Mouse (Mus musculus): ENCODE measurements around the gene Pde6g. TPM values are rescaled to one million over a fixed set of nuclear protein-coding genes. Genes with fewer than 3 reads are reported as not detected.

The Pde6g gene
- 1 to 10 TPM in 2 of 4 experiments, under 1 TPM in 2; 0.70 to 1.0 (median 0.94) TPM for total RNA-seq (2022)

DNA sequence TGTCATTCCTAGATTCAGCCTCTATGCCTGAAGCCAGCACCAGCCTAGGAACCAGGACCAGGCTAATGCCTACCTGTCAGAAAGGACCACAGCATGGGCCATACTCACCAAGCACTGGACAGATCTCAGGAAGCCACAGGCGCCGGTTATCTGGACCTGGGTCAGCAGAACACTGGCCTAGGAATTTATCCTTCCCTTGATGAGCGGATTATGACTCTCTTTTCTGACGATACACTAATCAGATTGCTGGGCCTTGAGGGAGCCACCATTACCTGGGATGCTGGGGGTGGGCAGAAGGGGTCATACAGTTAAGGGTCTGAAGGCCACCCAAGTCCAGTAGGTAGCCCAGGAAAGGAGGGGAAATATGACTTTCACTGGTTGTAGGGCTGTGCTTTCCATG, at the start of gene Pde6g:
Pde6g (minus strand) TSS at position 195 of the 400 bp plus-strand sequence.
- no peak for DNase-seq (ENCODE audit: low spot score in 2 of 2)

DNA sequence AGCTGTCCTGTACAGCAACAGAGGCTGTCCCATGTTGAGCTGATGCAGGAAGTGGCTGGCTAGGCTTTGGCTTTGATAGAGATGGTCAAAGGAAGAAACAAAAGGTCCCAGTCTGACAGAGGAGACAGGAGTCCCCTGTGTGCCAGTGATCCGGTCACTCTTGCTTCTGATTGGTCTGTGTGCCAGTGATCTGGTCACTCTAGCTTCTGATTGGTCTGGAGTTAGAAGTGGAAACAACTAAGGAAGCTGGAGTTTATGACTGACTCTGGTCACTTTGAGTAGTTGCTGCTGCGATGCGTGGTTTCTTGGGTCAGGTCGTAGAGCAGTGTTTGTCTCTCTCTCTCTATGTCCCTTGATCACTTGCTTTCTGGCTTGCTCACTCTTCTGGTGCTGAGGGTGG, 48.4 kb upstream of the Pde6g start:
- no peak for DNase-seq (ENCODE audit: low spot score in 2 of 2)

DNA sequence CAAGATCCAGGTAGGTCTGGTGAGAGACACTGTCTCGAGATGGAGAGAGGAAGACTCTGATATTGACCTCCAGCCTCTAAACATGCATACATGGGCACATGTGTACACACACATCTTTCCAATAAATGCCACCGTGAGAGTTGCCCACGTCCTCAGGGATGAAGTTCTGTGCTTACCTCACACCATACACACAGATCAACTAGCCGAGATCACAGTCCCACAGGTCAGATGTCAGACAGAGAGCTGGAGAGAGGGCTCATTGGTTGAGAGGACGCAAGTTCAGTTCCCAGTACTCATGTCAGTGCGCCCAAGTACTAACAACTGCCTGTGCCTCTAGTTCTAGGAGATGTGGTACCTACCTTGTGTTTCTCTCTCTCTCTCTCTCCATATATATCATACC, 47.7 kb upstream of the Pde6g start:
- DNase-seq (ENCODE audit: low spot score in 2 of 2) = no peak

DNA sequence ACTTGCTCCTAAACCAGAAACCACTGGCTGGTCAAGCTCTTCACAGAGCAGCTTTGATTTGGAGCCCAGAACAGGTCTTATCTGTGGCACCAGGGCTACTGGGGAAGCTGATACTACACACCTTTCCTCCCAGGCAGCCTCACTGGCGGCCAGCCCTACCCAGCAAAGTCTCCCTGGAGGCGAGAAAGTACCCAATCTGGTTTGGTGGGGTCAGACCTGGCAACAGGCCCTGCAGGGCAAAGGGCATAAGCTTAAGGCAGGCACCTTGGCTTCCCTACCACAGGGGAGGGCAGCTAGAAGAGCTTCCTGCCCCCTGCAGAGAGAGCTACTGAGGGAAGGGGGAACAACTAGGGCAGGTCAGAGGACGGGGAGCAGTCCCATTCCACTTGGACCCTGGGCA, 47.1 kb upstream of the Pde6g start:
- no peak for DNase-seq (ENCODE audit: low spot score in 2 of 2)

DNA sequence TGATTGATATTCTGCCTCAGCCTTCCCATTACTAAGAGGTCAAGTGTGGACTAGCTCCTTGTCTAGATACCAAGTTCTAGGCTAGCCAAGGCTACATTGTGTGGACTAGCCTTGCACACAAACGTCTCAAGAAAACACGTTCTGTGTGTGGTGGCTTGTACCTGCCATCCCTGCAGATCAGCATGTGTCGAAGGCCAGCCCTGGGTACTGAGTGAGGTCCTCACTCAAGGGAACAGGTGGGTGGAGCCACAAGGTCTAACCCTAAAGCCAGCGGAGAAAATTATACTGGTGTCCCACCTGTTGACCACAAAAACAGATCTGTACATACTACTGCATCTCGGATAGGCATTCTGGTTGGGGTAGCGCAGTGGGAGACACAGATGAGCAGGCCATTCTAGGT, 46.6 kb upstream of the Pde6g start:
- DNase-seq (ENCODE audit: low spot score in 2 of 2) = no peak

DNA sequence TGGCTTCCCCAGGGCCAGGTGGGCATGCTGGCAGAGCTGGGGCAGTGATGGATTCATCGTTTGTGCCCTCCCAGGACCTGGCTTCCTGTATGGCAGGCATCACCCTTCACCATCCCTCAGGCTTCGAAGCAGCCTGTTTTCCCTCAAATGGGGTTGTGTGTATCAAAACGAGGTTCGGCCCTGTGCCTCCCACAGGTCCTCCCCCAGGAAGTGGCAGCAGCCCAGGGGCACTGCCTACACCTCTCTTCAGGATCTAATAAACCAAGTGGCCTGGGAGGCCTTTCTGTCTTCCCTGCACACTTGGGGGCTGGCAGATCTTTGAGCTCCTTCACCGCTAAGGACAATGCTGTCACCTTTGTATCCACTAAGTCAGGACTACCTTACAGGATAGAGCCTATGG, 45.6 kb upstream of the Pde6g start:
- DNase-seq (ENCODE audit: low spot score in 2 of 2) = no peak

DNA sequence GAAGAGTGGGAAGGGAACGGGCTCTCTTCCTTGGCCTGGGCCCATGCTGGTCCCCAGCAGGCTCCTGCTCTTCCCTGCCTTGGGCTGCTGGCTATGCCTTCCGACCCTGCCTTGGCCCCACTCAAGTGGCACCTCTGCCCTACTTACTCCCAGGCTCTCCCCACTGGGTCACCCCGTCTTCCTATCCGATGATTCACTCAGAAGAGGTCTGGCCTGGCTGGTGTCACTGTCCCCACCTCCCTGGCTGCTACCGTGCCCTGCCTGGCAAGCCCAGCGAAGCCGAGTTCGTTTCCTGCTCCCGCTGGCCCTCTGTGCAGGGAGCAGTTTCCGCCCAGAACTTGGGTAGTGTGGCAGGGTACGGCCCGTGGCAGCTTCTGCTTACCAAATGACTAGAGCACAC, 44.9 kb upstream of the Pde6g start:
- DNase-seq (ENCODE audit: low spot score in 2 of 2) = no peak

DNA sequence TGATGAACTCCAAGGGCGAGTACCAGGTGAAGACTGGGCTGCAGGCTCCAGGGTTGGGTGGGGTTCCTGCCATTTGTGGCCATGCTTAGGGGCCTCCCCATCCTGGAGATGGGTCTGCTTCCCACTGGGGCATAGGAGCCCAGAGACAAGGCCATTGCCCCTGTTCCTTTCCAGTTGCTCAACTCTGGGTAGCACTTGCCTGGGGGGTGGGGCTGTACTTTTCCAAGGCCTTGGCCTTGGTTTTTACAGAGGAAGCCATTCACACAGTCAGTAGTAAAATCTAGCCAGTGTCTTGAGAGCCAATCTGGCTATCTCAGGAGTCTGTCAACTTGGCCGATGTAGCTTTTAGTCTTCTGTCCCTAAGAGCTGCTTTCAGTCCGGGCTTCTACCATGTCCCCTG, 44.1 kb upstream of the Pde6g start:
- DNase-seq (ENCODE audit: low spot score in 2 of 2) = no peak

DNA sequence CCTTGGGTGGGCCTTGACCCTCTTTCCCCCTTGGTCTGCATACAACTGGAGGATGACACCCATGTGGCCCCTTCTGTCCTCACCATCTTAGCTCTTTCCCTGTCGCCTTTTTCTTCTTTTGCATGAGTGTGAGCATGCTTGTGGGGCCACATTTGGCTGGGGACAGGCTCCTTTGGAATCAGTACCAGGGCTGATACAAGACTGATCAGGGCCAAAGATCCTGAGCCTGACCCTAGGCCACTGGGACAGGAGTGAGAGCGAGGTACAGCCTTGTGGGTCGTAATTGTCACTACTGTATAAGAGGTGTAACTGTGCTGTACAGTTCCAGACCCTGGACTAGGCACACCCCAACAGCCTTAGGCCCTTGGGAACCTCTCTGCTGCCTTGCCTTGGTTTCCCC, 40.6 kb upstream of the Pde6g start:
- no peak for DNase-seq (ENCODE audit: low spot score in 2 of 2)

DNA sequence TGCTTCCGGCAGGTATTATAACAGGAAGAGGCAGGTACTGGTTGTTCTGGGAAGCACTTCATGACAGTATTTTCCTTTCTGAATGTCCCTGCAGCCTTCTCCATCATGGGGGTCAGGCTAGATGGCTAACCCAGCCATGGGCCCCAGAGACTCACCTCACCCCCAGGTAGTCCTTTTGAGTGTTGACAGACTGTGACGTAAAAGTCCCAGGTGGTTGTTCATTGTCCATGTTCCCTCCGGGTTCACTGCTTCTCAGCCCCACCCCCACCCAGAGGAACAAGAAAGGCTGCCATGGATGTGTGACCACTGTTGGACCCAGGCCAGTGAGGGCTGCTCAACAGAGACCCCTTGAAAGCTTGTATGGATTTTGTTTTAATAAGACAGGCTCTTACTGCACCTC, 40.1 kb upstream of the Pde6g start:
- DNase-seq (ENCODE audit: low spot score in 2 of 2) = no peak

DNA sequence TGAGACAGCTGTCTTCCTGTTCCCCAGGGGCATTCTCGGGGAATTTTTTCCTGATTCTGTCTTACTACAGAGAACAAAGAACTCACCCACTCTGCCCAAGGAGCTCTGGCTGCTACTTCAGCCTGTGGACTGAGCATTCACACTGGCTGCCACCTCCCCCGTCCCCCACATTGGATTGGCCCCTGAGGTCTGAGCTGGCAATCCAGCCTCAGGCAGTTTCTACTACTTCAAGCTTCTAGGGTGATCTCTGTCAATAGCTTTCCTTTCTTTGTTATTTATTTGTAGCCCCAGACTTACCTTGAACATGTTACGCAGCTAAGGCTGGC, 39.5 kb upstream of the Pde6g start:
- no peak for DNase-seq (ENCODE audit: low spot score in 2 of 2)

DNA sequence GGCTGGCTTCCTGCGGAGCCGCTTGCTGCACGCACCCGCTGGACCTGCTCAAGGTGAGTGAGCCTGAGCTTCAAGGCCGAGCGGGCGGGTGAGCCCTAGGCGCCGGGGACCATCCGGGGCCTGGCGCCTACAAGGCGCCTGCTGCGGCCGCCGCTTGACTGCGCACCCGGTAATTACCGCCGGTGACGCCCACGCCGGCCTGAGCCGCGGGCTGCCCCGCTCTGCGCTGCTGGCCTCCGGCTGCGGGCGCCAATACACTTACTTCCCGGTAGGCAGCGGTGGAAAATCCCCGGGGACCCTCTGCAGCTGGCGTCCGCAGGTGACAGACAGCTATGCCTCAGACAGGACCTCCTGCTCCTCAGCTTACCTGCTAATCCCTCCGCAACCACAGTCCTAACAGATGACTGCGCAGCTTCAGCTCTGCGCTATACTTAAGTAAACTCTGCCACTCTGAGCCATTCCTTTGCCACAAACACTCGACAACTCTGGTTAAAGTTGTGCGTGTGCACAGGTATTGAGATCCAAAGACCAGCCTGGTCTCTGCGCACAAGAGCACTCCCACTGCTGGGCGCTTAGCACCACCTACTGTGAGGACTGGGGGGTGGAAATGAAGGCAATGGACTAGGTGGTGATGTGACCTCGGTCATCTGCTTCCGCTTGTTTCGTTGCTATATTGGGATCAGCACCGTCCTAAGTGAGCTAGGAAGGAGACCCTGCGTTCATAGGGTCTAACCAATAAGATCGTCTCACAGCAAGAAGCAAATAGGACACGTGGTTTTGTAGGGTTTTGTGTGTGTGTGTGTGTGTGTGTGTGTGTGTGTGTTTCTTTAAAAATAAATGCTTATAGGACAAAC, 39.0 kb upstream of the Pde6g start:
- DNase-seq (ENCODE audit: low spot score in 2 of 2) = no peak

DNA sequence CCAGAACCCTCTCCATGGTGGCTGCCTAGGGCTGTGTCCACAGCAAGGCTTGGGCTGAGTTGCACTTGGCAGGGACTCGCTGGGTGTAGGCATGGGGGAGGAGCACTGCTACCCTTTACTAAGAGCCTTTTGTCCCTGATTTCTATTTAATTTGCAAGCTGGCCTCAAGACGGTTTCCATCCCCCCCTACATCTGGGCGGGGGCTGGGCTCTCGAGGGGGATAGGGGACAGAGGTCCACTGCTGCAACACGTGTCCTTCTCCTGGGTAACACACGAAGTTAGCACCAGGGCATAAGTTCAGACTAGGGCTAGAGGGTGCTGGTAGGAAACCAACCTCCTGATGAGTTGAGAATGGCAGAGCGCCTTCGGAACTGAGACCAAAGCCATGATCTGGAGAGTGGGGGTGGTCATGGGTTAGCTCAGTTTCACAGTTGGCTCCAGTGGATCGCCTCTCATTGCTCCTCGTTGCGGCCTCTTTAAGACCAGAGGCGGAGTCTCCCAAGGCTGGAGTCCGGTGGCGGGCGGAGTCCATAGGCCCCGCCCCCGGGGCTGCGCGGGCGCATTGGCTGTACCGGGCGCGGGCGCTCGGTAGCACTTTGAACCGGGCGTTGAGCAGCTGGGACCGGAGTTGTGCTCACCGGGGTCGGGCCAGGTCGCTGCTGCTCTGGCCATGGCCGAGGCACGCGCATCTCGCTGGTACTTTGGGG, 38.2 kb upstream of the Pde6g start, which contains the start of gene Slc25a10:
Slc25a10 (plus strand) TSS at position 524 of the 707 bp plus-strand sequence.
- DNase-seq (ENCODE audit: low spot score in 2 of 2) = peak; percentile 84 to 87

DNA sequence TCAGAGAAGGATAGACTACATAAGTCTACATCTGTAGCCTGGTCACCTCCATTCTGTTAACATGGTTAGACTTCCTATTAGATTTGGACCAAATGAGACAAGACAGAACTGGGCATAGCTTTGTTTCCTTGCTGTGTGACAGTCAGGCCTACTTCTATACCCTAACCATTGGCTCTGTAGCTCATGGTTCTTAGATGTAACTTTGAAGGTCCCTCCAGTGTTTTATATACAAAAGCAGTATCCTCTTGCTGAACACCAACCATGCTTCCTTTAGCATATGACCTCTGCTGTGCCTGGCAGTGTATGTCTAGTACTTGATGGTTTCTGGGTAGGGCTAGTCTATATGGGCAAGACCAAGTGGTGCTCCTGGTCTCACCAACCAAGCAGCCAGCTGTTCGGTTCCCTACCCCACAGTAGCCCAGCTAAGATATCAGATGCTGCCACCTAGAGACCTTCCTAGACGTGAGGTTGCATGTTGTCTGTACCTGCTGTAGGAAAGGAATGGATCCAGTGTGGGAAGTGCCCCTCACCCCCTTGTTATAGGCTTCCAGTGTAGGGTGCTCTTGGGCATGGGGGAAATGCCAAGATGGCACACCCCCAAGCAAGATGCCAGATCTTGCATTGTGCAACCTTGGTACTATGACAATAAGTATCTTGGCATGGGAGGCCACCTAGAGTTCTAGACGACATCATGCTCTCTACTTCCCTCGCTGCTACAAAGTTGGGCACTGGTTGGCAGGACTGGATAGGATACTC, 37.2 kb upstream of the Pde6g start:
- no peak for DNase-seq (ENCODE audit: low spot score in 2 of 2)

DNA sequence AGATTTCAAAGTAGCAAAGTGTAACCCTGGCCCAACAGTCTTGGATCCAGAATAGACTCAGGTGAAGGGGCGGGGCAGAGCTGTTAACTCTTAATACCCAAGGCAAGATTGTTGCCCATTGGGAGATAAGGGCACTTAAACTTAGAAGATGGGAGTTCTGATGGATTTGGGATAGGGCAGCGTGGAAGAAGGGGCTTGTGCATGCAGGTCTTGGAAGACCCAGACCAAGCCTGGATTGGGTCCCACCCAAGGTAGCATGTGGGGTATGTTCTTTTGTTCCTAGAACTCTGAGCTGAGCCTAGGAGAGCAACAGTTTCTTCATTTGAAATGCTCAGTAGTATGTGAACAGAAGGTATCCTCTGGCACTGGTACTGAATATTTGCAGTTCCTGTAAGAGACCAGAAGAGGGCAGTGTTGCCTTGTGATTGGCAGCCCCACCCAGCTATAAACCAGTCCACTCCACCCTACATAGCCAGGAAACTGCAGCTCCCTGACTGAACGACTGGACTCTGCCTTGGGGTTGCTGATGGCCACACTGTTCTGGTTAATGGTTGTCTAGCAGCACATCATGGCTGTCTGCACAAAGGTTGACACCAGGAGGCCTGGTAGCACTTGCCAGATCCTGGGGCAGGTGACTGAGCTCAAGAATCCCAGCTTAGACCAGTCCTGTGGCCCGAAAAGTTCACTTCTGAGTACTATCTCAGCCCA, 35.9 kb upstream of the Pde6g start:
- DNase-seq (ENCODE audit: low spot score in 2 of 2) = peak; percentile 27 to 32

DNA sequence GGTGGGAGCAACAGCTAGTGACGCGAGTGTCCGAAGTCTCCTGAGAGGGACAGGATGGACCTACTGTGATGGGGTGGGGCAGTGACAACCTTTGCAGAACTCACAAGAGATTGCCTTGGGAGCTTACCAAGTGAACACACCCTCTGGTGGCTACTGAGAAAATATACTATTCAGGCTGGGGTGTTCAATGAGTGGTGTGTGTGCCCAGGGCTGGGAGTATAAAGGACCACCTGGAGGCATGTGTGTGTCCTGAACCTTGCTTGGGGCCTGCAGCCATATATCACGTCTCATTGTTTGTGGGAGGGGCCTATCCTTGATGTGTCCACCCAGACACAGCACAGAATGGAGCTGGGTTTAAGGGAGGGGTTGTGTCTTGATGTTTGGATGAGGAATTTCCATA, 35.2 kb upstream of the Pde6g start:
- DNase-seq (ENCODE audit: low spot score in 2 of 2) = no peak

DNA sequence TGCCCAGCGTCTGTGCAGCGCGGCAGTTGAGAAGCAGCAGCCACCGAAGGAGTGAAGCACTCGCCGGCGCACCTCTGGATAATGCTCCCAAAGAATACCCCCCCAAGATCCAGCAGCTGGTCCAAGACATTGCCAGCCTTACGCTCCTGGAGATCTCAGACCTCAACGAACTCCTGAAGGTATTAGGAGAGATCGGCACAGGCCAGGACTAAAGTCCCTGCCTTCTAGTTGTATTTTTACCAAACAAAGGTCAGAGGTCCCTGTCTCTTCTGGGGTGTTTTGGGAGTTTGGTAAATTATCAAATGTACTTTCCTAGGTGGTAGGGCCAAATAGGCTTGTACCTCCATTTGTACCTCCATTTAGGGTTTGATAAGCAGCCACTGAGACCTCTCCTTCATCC, 32.0 kb upstream of the Pde6g start:
- no peak for DNase-seq (ENCODE audit: low spot score in 2 of 2)

DNA sequence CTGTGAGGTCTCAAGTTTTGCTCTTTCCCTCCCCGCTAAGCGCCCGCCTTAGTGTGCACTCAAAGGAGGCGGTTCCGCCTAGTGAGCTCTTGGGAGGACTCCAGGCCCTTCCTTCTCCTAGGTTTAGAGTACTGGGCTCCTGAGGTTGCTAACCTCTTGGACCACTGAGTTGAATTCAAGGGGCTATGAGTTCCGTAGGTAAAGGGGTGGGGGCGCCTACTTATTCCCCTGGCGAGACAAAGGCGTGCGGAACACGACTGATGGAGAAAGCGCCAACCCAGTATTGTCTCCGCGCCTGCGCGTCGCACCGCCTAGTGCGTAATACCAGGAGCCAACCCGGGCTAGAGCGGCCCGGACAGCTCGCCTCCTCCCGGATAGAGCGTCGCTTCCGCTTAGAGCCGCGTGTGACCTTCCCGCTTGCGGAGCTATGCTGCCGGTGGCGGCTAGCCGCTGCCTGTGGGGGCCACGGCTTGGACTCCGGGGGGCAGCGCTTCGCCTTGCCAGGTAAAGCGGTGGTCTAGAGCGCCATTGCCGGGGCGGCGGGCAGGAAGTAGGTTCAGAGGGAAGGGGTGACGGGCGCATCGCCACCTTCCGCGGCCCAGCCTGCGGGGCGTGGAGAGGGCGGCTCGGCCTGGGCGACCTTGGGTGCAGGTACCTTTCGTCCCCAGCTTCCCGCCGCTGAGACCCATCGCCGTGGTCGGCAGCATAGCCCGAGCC, 31.1 kb upstream of the Pde6g start, which contains the start of gene Mrpl12:
Mrpl12 (plus strand) TSS at position 349 of the 717 bp plus-strand sequence.
- peak; percentile 76 to 86 for DNase-seq (ENCODE audit: low spot score in 2 of 2)

DNA sequence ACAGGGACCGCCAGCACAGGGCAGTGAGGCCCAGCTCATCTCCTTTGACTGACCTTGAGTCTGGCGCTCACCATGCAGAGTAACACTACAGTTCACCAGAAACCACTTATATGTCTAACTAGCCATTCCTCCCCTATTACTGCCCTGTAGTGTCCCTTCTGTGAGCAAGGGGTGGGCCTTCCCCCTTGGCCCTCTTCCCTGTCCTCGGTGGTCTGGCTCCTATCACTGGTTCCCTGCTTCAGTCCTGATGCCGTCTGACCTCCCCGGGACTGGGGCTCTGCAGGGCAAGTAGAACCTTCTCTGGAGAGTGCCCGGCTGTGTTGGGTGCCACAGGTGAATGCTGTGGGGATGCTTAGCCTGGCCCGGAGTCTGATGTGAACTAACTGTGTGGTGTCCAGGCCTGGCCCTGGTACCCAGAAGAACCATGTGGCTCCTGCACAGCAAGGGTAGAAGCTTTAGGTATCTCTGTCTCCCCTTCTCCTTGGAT, 30.2 kb upstream of the Pde6g start:
- DNase-seq (ENCODE audit: low spot score in 2 of 2) = no peak

DNA sequence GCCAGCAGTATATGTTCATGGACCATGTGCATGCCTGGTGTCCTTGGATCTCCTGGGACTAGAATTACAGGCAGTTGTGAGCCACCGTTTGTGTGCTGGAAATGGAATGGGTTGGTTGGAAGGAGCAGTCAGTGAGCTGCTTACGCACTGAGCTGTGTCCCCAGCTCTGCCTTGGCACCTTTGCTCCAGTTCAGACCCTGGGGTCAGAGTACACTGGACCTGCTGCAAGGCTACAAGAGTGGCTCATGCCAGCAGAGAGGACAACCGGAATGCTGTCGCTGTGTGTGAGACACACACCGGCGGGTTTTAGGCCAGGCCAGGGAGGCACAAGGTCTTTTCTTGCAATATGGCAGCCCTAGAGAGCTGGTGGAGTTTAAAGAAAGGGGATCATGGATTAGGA, 18.8 kb upstream of the Pde6g start:
- no peak for DNase-seq (ENCODE audit: low spot score in 2 of 2)

DNA sequence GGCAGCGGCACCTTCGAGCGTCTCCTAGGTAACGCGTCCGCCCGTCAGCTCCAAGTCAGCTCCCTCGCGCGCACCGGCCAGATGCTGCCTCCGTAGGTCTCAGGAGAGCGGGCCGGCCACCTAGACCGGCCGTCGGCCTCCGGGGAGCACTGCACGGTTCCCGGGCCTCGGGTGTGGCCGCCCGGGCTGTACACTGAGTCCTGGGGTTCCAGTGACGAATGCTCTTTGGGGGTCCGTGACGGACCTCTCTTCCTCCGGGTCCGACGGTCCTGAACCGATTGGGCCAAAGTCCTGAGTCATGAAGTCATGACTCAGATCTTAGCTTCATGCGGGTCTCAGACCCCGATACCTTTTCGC, 14.4 kb upstream of the Pde6g start:
- no peak for DNase-seq (ENCODE audit: low spot score in 2 of 2)
